Mouse (Mus musculus) T-helper 17 cell (primary cell): ENCODE data around the gene Fam221a.

Source experiments
- in situ Hi-C, 2 experiments: fragments of 300-600 bp; cut with MboI, MseI; formaldehyde crosslinking; loops; 1 replicate in 1 of 2; 2 replicates in 1 of 2; pipeline ENCODE4 v1.15.1; 2025; ENCODE audit warnings: high pct_unique_total_duplicates in 2 of 2

Fam221a gene

DNA sequence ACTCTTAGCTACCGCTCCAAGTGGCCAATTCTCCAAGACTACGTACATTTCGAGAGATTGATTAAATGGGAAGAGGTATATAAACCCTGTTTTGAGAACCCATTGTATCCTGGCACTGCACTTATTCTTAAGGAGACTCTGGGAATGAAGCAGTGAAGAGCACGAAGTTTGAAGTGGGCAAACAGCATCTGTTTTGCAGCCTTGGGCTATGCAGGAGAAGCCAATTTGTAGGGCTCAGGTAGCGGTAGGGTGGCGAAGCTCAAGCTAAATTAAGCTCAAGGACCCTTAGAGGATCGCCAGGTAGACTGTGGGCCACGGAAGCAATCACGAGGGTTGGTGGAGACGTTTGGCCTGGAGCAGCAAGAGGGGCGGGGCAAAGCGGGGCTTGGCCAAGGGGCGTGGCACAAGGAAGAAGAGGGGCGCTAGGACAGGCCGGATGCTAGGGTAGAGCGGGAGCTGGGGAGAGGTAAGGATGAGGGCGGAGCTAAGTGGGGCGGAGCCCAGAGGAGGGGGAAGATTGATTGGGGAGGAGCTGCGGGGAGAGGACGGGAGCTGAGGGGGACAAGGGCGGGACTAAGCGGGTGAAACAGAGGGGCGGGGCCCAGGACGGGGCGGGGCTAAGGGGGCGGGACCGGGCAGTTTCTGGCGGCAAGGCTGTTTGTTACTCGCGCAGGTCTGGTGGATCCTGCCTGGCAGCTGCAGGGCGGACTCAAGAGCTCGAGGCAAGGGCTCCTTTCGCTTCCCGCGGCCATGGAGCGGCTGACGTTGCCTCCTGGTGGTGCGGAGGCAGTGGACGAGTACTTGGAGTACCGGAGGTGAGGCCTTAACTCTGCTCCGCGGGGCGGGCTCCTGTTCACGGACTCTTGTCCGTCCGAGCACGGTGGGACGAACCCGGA is at the start of gene Fam221a:
Gene Fam221a, plus strand, starts transcription at position 581 of the 896 bp plus-strand sequence.
- in situ Hi-C loops: loop anchor here (5.0 to 10.0 kb wide), 2 partner anchors 93 to 100 kb away; no protein-coding TSS in a partner anchor

GRCm38 (mm10) chr6:49318966-49319594 is 48.5 kb upstream of the Fam221a start, which contains the start of gene Ccdc126:
TSS of gene Ccdc126 (plus strand) at chr6:49319274.
- in situ Hi-C loops: no loop called here

GRCm38 (mm10) chr6:49319595-49320315 is 47.8 kb upstream of the Fam221a start:
- in situ Hi-C loops: loop anchor here in 1 of 2 experiments (5.0 kb wide), 1 partner anchor 42 kb away; no protein-coding TSS in a partner anchor

- in situ Hi-C loops: loop anchor here in 1 of 2 experiments (5.0 kb wide), 1 partner anchor 44 kb away; no protein-coding TSS in a partner anchor
These were observed 46.2 kb upstream of the Fam221a start for GRCm38 (mm10) chr6:49321341-49321740.

- in situ Hi-C loops: loop anchor here in 1 of 2 experiments (5.0 kb wide), 1 partner anchor 45 kb away; no protein-coding TSS in a partner anchor
These were observed 45.5 kb upstream of the Fam221a start for GRCm38 (mm10) chr6:49322056-49322455.

DNA sequence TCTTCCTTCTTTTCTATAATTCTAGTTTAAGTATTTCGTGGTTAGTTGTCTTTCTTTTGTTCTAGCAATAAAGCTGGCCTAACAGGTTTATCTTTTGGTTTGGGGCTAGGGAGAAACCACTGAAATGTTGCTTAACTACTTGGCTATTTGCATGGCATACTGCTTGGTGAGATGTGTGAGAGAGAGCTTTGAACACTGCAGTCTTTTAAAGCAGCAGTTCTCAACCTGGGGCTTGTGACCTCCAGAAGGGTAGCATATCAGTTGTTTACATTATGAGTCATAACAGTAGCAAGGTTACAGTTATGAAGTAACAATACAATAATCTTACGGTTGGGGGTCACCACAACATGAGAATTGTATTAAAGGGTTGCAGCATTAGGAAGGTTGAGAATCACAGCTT is 44.6 kb upstream of the Fam221a start:
- in situ Hi-C loops: loop anchor here in 1 of 2 experiments (5.0 kb wide), 1 partner anchor 46 kb away; no protein-coding TSS in a partner anchor

DNA sequence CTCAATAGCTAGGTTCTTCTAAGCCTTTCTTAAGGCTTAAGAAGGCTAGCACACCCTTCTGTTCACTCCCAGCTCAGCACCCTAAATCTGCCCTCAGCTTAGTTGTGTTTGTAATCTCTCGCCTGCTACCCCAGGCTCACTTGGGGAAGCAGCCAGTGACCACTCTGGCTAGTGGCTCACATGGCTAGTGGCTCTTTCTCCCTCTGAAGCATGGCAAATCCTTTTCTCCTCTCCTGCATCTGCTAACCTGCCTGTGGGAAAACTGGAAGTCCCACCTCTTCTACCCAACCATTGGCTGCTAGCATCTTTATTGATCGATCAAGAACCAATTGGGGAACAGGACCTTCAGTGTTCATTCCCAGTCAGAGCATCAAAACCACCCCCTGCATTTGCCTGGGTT is 43.0 kb upstream of the Fam221a start:
- in situ Hi-C loops: loop anchor here in 1 of 2 experiments (5.0 kb wide), 1 partner anchor 47 kb away; no protein-coding TSS in a partner anchor

GRCm38 (mm10) chr6:49325294-49325693 is 42.2 kb upstream of the Fam221a start:
- in situ Hi-C loops: no loop called here

GRCm38 (mm10) chr6:49326846-49327245 is 40.7 kb upstream of the Fam221a start:
- in situ Hi-C loops: no loop called here

DNA sequence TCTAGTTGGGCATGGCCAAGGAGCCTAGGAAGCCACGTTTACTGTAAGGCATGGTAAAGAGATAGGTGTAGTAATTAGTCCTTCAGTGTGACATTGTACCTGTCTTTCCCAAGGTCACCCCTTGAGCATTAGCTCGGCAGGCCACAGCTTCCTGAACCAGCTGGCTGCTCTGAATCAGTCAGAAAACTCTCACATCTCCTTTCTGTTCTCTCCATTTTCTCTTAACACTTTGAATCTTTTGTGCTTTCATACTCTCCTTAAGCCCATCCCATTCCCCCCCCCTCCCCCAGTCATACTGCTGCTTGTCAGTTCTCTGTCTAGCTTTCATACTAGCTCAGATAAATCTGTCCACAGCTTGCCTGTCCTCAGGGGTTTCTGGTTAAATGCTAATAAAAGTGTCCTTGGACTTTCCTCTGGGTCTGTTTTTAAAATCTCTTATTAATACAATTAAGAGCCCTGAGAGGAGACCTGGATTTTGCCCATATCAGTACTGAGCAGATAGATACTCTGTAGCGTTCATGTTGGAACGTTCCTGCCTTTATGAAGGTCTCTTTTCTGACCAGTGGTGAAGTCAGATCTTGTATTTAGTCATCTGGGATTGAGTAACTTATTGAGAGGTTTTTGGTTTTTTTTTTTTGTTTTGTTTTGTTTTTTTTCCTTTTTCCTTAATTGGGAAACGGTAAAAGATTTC is 36.0 kb upstream of the Fam221a start:
- in situ Hi-C loops: loop anchor here in 1 of 2 experiments (10.0 kb wide), 1 partner anchor 1623 kb away; no protein-coding TSS in a partner anchor

GRCm38 (mm10) chr6:49332060-49332370 is 35.5 kb upstream of the Fam221a start:
- in situ Hi-C loops: loop anchor here in 1 of 2 experiments (10.0 kb wide), 1 partner anchor 1623 kb away; no protein-coding TSS in a partner anchor

- in situ Hi-C loops: loop anchor here in 1 of 2 experiments (10.0 kb wide), 1 partner anchor 1616 kb away; no protein-coding TSS in a partner anchor
These were observed 29.0 kb upstream of the Fam221a start for GRCm38 (mm10) chr6:49338566-49338965.

- in situ Hi-C loops: loop anchor here in 1 of 2 experiments (10.0 kb wide), 1 partner anchor 1616 kb away; no protein-coding TSS in a partner anchor
These were observed 28.4 kb upstream of the Fam221a start for GRCm38 (mm10) chr6:49339145-49339544.

DNA sequence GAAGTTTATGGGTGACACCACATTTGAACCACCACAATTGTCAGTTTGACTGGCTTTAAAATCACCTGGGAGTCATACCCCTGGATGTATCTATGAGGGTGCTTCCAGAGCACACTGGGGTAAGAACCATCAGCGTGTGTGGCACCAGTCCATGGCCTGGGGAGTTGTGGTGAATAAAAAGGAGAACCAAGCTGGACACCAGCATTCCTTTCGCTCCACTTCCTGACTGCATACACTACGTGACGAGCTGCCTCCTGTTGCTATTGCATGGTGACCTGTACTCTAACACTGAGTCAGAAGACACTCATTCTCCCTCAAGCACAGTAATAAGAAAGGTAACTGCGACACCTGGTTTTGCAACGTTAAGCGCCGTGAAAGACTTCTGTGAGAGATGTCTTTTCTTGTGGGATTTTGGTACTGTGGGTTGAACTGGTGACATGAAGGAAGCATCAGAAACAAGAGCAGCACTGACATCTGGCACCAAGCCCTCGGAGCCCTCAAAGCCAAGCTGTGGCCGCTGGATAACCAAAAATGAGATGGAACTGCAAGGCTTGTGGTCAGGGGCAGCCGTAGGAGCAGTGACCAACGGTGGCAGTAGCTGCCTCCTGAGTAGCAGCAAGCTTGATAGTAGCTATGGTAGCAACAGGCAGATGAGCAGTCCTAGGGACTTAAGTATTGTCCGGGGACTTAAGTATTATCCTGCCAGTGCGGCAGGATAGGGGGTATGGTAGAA is 23.6 kb upstream of the Fam221a start:
- in situ Hi-C loops: no loop called here

DNA sequence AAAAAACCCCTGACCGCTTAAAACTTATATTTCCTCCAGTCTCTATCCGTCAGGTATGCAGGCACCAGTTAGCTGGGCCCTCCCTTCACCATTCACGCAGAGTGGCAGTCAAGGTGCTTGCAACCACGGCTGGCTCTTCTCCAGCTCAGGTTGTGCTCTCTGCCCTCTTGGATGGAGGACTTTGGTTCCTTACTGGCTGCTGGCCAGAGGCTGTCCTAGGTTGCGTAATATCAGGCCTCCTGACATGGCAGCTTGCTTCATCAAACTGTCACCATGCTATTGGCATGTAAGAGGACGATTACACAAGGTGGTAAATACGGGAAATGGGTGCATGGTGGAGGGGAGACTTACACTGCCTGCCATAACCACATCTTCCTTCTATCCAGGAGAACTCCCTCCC is 17.7 kb upstream of the Fam221a start:
- in situ Hi-C loops: no loop called here

DNA sequence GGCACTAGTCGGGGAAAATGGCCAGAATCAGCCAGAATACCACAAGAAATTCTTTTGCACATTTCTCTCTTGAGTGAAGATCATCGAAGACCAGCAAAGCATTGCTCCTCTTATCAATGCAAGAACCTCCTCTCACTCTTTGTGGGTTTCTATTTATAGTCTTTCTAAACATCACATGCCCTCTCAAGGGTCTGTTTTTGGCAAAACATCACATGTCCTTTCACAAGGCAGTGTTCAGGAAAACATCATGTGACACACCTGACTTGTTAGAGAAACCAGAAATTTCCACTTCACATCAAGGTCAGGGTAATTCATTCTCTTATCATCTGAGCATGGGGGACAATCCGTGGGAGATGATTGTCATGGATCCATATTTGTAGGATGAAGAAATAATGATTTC is 12.9 kb upstream of the Fam221a start:
- in situ Hi-C loops: no loop called here

DNA sequence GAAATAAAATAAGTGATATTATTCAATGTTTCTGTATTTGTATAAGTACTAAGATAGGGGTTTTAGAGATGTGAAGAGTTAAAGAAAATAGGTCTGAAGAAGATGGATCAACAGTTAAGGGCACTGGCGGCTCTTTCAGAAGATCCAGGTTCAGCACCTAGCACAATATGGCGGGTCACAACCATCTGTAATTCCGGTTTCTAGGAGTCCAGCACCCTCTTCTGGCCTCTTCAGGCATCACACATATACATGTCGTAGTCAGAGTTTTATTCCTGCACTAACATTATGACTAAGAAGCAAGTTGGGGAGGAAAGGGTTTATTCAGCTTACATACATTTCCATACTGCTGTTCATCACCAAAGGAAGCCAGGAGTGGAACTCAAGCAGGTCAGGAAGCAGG is 12.4 kb upstream of the Fam221a start:
- in situ Hi-C loops: no loop called here

- in situ Hi-C loops: loop anchor here in 1 of 2 experiments (10.0 kb wide), 1 partner anchor 86 kb away; no protein-coding TSS in a partner anchor
These were observed 7.1 kb upstream of the Fam221a start for GRCm38 (mm10) chr6:49360420-49360819.

DNA sequence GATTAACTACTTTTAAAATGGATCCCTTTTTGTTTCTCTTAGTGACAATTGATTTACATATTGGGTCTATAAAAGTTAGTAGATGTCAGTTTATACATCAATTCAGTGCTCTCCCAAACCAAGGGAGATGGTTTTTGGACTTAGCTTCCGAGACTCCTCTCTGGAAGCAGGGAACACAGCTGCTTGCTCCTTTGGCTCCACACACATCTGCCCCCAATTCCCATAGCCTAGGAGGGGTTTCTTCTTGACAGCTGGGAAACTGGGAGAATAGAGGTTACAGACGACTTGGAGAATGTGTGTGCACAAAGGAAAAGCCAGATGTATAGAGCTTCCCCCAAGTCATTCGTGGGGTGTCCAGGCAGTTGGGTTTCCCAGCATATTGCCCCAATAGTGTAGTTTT is 673 bp downstream of the Fam221a start:
- in situ Hi-C loops: loop anchor here (5.0 to 10.0 kb wide), 2 partner anchors 93 to 101 kb away; no protein-coding TSS in a partner anchor

DNA sequence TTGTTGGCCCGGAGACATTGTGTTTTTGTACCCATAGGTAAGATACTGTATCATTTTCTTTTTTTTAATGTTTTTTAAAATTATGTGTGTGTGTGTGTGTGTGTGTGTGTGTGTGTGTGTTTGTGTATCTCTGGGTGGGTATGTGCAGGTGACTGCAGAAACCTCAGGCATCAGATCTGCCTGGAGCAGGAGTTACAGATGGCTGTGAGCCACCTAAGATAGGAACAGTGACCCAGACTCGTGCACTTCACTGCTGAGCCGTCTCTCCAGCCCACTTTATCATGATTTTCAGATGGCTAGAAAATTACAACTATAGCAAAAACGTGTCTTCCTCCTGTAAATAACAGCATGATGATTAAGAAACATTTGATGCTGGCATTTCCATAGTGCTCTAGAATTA is 5.2 kb downstream of the Fam221a start:
- in situ Hi-C loops: no loop called here
